Mouse (Mus musculus) frontal cortex, postnatal 14 days (tissue): ENCODE results near the gene Gtf2e1.

Source experiments
- DNase-seq, 2 experiments: peaks; one replicate each; pipeline ENCODE4 v3.0.0; 2022; ENCODE audit warnings: low spot score in 2 of 2

The Gtf2e1 gene

DNA sequence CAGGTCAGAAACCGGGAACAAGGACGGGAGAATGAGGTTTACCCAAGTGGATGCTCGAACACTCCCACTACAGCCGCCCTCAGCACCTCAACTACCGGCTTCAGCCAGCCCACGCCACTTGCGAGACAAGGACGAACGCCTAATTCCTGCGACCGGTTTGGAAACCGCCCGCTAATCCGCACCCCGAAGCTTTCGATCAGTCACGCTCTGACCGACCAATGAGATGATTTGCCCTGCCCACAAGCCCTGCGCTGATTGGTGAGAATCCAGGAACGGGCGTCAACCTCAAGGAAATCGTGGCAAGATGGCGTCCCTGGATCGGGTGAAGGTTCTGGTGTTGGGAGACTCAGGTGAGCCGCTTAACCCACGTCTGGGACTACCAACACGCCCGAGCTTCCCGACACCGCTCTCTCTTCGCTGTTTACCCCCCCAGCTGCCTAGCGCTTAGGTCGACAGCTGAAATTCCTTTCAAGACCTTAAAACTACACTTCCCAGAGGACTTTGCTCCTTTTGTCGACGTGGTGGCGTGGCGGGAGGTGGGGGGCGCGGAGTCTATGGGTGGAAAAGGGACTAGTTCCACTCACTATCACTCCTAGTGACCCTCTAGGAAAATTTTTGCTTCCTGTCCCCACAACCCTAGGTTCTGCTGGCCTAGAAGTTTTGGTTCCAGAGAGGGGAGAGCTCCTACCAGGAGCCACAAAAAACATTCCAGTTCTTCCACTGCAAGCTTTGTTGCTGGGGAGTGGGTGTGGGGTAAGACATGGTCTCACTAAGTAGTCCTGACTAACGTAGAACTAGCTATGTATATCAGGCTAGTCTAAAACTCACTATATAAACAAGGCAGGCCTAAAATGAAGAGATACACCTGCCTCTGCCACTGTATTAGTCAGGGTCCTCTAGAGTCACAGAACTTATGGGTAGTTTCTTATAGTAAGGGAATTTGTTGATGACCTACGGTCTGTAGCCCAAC is at the start of gene Gtf2e1, which contains the start of gene Rabl3:
Gene Gtf2e1 (minus strand): TSS at position 179 of the 970 bp plus-strand sequence.
Gene Rabl3 (plus strand): TSS at position 275 of the 970 bp plus-strand sequence.
- peak; percentile 96 to 98 for DNase-seq

DNA sequence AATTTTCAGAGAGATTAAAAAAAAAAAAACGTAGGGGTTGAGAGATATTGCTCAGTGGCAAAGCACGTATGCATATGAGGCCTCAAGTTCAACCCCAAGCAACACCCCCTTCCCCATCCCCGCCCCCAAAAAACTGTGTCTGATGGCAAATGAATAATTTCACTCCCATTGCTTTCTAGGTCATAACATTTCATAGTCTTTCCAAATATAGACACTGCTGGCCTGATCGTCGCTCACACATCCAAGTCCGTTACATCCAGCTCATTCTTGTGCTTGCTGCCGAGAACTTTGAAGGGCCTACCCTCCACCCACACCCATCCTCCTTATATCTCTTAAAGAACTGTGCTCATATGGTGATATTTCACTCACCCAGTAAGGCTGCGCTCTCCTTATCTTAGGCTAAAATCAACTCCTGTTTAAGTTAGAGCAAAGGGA is 45.6 kb upstream of the Gtf2e1 start:
- no peak for DNase-seq

DNA sequence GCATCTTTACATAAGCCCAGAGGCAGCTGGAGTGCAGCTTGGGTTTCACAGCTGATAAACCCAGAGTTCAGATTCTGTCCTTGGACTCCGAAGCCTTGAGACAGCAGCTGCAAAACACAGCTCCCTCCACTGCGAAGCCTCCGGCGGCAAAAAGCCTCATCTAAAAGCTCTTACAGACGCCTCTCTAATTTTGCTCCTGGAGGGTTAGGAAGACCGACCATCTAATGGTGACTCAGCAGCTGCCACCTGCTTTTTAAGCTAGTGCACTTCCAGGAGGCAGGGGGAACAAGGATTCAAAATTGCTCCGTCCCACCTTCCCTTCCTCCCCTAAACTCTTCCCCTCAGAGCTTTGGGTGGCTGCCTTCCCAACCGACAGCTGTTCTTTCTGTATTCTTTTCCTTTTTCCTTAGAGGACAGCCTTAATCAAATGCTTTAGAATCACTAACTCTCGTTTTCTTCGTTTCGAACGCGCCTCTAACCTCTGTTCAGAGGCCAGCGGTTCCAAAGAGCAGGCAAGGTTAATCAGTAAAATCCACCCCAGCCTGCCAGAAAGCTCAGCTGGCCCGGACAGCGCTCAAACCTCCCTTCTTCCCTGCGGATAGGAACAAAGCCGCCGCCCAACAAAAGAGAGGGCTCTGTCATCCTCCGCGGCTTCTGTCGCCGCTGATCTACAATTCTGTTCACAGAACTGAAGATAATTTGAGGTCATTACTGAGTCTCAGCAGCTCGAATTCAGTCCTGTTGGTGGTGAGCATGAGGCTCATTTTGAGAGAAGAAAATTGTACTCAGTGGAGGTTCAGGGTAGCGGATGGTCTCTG is 44.8 kb upstream of the Gtf2e1 start:
- peak in 1 of 2 experiments; percentile 44 for DNase-seq

GRCm38 (mm10) chr16:37583801-37584200 is 44.2 kb upstream of the Gtf2e1 start:
- no peak for DNase-seq

- DNase-seq = no peak
Measured at GRCm38 (mm10) chr16:37583306-37583705, 43.7 kb upstream of the Gtf2e1 start.

DNA sequence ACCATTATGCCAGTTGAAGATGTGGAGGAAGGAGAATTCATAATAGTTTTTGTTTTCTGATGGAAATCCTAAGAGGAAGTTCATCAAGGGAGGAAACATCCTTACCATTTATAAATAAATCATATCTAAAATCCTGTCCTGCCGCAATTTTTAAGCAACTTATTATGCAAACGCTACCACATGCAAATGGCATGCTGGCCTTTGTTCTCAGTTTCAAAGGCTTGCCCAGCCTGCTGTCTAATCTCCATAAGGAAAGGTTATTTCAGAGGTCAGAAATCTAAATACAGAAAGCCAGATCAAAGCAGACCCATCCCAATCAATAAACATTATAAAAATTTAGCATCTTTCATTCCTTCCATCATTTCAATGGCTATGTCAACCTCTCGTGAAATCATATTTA is 42.3 kb upstream of the Gtf2e1 start:
- DNase-seq = no peak

GRCm38 (mm10) chr16:37580651-37581050 is 41.1 kb upstream of the Gtf2e1 start:
- no peak for DNase-seq

DNA sequence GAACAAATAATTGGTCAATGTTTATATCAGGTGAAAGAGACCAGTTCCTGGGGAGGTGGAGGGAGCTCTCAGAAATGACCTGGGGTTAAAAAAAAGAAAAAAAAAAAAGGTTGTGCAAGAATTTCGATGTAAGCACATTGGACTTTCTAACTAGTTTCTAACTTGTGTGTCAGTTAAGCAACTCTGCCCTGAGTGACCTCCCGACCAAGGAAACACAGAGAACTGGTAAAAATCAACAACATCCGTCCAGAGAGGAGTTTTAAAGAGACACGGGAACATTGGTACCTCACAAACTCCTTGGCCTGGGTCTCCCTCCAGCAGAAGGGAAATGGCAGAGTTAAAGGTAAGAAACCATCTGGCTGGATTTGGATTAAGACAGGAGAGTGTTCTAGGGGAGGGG is 40.4 kb upstream of the Gtf2e1 start, which contains the start of gene Hgd:
Gene Hgd (plus strand): TSS at position 160 of the 400 bp plus-strand sequence.
- no peak for DNase-seq

- no peak for DNase-seq
Measured at GRCm38 (mm10) chr16:37579591-37579990, 40.0 kb upstream of the Gtf2e1 start.

GRCm38 (mm10) chr16:37575325-37575724 is 35.7 kb upstream of the Gtf2e1 start:
- DNase-seq = no peak

DNA sequence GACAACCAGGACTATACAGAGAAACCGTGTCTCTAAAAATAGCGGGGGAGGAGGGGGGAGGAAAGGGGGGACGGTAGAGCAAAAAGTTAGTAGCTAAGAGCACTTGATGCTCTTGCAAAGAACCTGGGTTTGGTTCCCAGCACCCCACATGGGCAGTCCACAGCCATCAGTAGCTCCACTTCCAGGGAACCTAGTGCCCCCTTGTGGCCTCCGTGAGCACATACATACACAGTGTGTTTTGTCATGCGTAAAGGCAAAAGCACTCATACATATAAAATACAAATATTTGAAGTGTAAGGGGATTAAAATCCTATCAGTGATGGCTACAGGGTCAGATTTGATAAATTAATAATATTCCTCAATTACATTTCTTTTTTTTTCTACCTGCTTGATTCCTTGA is 33.5 kb upstream of the Gtf2e1 start:
- DNase-seq = no peak

DNA sequence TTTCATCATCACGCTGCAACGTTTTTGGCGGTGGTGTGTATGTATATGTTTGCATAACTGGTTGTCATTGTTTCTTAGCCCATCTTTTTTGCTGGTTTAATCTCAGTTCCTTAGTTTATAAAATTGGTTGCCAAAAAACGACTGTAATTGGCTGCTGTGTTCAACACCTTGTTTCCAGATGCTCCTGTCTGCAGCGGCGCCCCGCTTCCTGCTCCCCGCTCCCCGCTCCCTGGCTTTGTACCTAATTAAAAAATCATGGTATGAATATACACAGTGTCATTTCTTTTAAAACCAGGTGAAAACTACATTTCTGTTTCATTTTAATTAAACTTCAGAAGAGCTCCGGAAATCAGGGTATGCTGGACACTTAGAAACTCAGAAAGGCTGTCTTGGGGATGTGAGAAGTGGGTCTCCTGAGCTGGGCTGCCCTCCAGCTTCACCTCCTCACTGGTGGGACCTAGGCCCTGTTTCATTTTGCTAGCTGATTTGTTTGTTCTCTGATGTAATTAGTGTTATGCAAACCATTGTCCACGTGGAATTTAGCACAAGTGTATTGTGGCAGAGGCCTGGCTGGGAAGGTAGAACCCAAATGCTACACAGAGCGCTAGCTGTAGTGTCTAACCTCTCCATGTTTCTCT is 32.6 kb upstream of the Gtf2e1 start:
- DNase-seq = no peak

DNA sequence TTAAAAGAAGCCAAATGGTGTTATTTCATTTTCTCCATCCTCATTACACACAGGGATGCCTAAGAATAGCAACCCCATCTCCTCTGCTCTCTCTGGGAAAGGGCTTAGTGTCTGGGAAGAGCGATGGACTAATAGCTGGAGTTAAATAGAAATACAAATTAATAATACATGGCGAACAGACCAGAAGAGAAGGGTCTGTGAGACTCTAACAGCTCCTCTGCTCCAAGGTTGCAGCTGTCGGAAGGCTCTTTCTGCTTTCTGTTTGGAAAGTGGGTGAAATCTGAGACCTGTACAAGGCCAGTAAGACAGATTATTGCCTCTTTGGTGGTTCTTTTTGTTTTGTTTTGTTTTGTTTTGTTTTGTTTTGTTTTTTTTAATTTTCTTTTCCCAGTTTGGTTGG is 32.0 kb upstream of the Gtf2e1 start:
- DNase-seq = no peak

- DNase-seq = no peak
Measured at GRCm38 (mm10) chr16:37567113-37568050, 27.8 kb upstream of the Gtf2e1 start.

- DNase-seq = no peak
Measured at GRCm38 (mm10) chr16:37566107-37566506, 26.5 kb upstream of the Gtf2e1 start.

GRCm38 (mm10) chr16:37565117-37565516 is 25.5 kb upstream of the Gtf2e1 start:
- no peak for DNase-seq

- no peak for DNase-seq
Measured at GRCm38 (mm10) chr16:37562961-37563360, 23.4 kb upstream of the Gtf2e1 start.

- DNase-seq = no peak
Measured at GRCm38 (mm10) chr16:37562414-37562813, 22.8 kb upstream of the Gtf2e1 start.

DNA sequence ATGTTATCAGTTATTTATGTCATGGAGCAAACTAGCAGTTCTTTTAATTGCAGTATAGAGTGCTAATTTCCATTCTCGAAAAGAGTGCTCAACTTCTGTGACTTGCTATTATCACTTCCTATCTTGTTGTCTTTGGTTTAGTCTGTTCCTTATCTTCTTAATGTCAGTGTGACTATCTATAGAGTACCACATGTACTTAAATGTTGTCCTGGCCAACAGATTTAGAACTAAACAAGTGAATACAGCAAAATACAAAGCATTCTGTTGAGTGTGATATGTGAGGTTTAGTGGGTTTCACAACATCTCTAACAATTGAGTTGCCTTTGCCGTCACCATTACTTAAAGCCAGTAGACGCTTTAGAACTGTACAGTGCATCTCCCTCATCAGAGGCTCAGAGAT is 13.2 kb upstream of the Gtf2e1 start:
- no peak for DNase-seq

GRCm38 (mm10) chr16:37550981-37551380 is 11.4 kb upstream of the Gtf2e1 start:
- no peak for DNase-seq

DNA sequence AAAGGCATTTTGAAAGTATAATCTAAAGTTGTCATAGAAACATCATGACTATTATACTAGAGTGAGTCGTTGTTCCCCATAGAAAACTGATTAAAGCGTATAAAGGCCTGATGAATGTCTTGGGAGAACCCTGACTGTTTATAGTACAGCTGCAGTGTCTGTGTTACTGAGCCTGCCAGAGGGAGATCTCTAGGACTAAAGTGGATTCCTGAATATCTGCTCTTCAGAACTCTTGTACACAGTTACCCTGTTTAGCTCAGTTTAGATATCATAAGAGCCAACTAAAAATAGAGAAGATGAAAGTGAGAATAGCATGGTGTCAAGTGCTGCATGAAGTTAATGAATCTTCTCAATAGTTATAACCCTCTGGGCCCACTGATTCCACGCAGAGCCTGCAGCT is 10.7 kb upstream of the Gtf2e1 start:
- DNase-seq = no peak
